Mouse (Mus musculus) limb, embryonic 11.5 days (tissue): ENCODE results near the gene Arnt. TPM values are rescaled to one million over a fixed set of nuclear protein-coding genes. Genes with fewer than 3 reads are reported as not detected.
"Not testable (repeated sequence)": the region's sequence is repeated elsewhere in the genome, so short reads cannot be mapped to it uniquely, and the experiment has no call there.

ENCODE experiments used
- ATAC-seq: fragments of 200-750 bp; cut with Nextera tagmentation; 2 replicates; pipeline ENCODE4 v1.8.0; 2017; ENCODE audit warnings: low read depth; ENCODE audit not compliant: insufficient number of reproducible peaks, low FRiP score, low TSS enrichment
- DNase-seq: peaks from one replicate; pipeline ENCODE4 v3.0.0-alpha.2; 2015; ENCODE audit warnings: low spot score
- H3K27ac ChIP-seq: fragments of 300-500 bp; sonication (generic); replicated peaks from 2 replicates; pipeline ENCODE4 v1.5.1; 2014; ENCODE audit warnings: low read depth, mild to moderate bottlenecking, low read length
- H3K27me3 ChIP-seq: fragments of 300-500 bp; sonication (generic); 2 replicates; pipeline ENCODE4 v1.6.1; 2014; ENCODE audit warnings: mild to moderate bottlenecking, low read length, mixed read lengths; ENCODE audit not compliant: control insufficient read depth, insufficient read depth
- H3K36me3 ChIP-seq: fragments of 300-500 bp; sonication (generic); 2 replicates; pipeline ENCODE4 v1.6.1; 2014; ENCODE audit warnings: mild to moderate bottlenecking, low read length, moderate library complexity, mixed read lengths; ENCODE audit not compliant: control insufficient read depth, insufficient read depth
- H3K4me1 ChIP-seq: fragments of 300-500 bp; sonication (generic); 2 replicates; pipeline ENCODE4 v1.6.1; 2014; ENCODE audit warnings: low read length, mixed read lengths; ENCODE audit not compliant: control insufficient read depth, insufficient read depth
- H3K4me2 ChIP-seq: fragments of 300-500 bp; sonication (generic); 2 replicates; pipeline ENCODE4 v1.6.1; 2014; ENCODE audit warnings: low read depth, mild to moderate bottlenecking, moderate library complexity; ENCODE audit not compliant: severe bottlenecking
- H3K4me3 ChIP-seq: fragments of 300-500 bp; sonication (generic); 2 replicates; pipeline ENCODE4 v1.5.1; 2014; ENCODE audit warnings: low read depth, low read length
- H3K9ac ChIP-seq: fragments of 300-500 bp; sonication (generic); 2 replicates; pipeline ENCODE4 v1.6.1; 2014; ENCODE audit warnings: mild to moderate bottlenecking, low read length
- H3K9me3 ChIP-seq: fragments of 300-500 bp; sonication (generic); 2 replicates; pipeline ENCODE4 v1.6.1; 2016; ENCODE audit warnings: low read length; ENCODE audit not compliant: control insufficient read depth
- WGBS: fragments of 180-500 bp; shearing (Covaris S2); extraction: QIAGEN DNeasy Blood & Tissue Kit; methylation state at CpG from one replicate; pipeline ENCODE4 v1.1.7; 2014; 5-methylcytosine and 5-hydroxymethylcytosine counted together
- polyA plus RNA-seq: library from polyadenylated mRNA; unstranded; fragments of >200 nt; fragmentation: Nextera tagmentation; extraction: Ambion mirVana; gene quantifications from 2 replicates; pipeline ENCODE4 v1.2.1, GENCODE M21; 2014

Arnt gene
- polyA plus RNA-seq, 1 experiment from 2014 or later = 32.0 TPM

DNA sequence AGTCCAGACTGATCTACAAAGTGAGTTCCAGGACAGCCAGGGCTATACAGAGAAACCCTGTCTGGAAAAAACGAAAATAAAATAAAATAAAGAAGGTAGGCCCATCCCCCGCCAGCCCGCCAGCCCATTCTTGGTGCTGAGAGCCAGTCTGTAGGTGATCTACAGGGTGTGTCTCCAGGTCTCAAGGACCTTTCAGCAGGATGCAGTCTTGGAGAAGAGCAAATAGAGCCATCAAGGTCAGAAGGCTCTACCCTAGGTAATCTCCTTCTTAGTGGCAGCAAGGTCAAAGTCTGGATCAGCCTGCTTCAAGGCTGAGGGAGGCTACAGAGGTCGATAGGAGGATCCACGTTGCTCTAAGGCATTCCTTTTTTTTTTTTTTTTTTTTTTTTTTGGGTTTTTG, 7.7 kb upstream of the Arnt start:
- not testable (repeated sequence) for ATAC-seq, DNase-seq
- WGBS = 93% methylated on average over 5 of the region's 5 CpGs

DNA sequence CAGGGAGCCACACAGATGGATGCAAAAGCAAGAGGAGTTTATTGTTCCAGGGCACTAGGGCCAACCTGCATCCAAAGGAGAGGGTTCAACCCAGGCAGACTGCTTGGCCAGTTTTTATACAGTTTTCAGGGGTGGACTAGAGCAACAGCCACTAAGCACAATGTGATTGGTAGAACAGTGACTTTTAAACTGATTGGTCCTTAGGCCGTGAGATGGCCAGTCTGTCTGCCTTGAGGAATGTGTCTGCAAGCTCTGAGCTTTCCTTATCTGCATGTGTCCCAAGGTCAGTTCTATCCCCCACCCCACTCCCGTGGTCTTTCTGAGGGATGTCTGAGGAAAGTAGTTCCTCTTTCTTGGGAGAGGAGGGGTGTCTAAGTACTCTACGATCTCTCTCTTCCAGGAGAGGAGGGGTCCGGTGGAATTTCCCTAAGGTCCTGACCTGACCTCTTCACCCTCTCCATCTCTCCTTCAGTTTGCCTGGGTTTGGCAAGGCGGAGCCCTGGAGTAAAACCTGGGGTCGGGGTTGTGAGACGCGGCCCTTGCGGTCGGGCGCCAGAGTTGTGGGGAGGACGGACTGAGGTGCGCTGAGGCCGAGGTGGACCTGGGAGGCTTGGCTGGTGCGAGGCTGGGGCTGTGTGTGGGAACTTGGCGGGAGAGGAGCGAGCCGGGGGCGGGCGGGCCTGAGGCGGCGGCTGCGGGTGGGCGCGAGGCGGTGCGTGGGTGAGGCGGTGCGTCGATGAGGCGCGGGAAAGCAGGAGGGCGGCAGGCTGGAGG, 6.9 kb upstream of the Arnt start:
- H3K4me1 ChIP-seq, H3K9me3 ChIP-seq, H3K9ac ChIP-seq, H3K36me3 ChIP-seq, H3K27me3 ChIP-seq, H3K27ac ChIP-seq: not testable (repeated sequence)
- ATAC-seq (0 out of 2 replicates have a peak, but pooled peaks have one; percentile 51), DNase-seq (peak; percentile 23)
- peak overlapping the region; percentile 45 for H3K4me2 ChIP-seq
- WGBS = 55% methylated on average over 6 of the region's 33 CpGs
- peak overlapping the region; percentile 24 for H3K4me3 ChIP-seq

More for the DNA sequence above, 7.7 kb upstream of the Arnt start:
- H3K9me3 ChIP-seq, H3K4me2 ChIP-seq, H3K36me3 ChIP-seq, H3K9ac ChIP-seq, H3K4me1 ChIP-seq, H3K27me3 ChIP-seq, H3K4me3 ChIP-seq, H3K27ac ChIP-seq: not testable (repeated sequence)

DNA sequence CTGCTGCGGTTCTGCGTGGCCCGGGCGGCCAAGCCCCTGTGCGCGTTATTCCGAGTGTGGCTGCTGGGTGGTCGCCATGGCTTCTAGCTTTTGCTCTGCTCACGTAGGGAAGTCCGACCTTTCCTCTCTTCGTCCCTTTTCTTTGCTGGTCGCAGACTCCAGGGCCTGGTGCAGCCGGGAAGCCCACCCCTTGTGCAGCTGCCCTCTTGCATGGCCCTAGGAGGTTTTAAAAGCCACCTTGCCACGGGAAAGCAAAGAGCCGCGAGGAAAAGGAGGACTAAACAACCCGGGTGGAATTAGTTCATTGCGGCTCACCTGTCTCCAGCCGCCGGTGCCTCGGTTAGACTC, 6.3 kb upstream of the Arnt start:
- 22% methylated on average over 10 of the region's 21 CpGs for WGBS
- H3K27me3 ChIP-seq, H3K27ac ChIP-seq, H3K4me1 ChIP-seq, ATAC-seq, H3K9ac ChIP-seq, H3K36me3 ChIP-seq, H3K9me3 ChIP-seq: not testable (repeated sequence)
- DNase-seq = peak; percentile 42
- Histone ChIP-seq H3K4me3 (peak overlapping the region; percentile 24), H3K4me2 (peak overlapping the region; percentile 45)

DNA sequence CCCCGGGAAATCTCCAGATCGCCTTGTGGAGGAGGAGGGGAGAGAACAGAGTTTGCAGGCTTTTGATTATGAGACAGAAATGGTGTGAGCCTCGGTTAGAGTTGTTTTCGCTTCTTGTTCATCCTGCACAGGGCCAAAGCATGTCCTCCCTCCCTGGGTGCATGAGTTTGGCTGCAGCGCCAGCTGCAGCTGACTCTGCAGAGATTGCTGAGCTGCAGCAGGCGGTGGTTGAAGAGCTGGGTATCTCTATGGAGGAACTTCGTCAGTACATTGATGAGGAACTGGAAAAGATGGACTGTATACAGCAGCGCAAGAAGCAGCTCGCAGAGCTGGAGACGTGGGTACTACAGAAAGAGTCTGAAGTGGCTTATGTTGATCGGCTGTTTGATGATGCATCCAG, 5.8 kb upstream of the Arnt start:
- not testable (repeated sequence) for H3K36me3 ChIP-seq, ATAC-seq, H3K9ac ChIP-seq, H3K4me1 ChIP-seq, H3K4me3 ChIP-seq, H3K27me3 ChIP-seq, DNase-seq, H3K27ac ChIP-seq, H3K4me2 ChIP-seq, H3K9me3 ChIP-seq
- 57% methylated on average over 4 of the region's 11 CpGs for WGBS

DNA sequence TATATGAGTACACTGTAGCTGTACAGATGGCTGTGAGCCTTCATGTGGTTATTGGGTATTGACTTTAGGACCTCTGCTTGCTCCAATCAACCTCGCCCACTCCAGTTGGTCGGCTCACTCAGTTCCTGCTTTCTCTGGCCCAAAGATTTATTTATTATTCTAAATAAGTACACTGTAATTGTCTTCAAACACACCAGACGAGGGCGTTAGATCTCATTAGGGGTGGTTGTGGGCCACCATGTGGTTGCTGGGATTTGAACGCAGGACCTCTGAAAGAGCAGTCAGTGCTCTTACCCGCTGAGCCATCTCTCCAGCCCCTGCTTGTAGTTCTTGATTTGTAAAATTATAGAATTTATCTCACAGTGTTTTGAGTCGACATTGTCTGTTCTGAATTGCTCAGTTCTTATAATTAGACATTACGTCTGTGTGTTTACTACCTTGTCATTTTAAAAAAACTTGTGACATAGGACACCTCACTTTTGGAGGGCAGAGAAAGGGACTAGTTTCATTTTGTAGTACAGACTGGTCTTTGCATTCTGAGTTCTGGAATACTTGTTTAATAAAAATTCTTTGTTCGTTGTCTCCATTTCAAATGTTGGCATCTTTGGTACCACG, 780 bp upstream of the Arnt start:
- Histone ChIP-seq H3K9me3 (no peaks in the 10 kb centered on the region), H3K27me3 (no peaks in the 10 kb centered on the region), H3K4me1 (0 out of 2 replicates have a peak, but pooled peaks cover 3% of the 10 kb centered on the region), H3K36me3 (no peaks in the 10 kb centered on the region), H3K4me3 (peak overlapping the region; percentile 88), H3K4me2 (peak overlapping the region; percentile 69), H3K9ac (no peak overlapping the region), H3K27ac (no peak overlapping the region)
- DNase-seq (no peak), ATAC-seq (no peak)
- 77% methylated on average over 10 of the region's 10 CpGs for WGBS

DNA sequence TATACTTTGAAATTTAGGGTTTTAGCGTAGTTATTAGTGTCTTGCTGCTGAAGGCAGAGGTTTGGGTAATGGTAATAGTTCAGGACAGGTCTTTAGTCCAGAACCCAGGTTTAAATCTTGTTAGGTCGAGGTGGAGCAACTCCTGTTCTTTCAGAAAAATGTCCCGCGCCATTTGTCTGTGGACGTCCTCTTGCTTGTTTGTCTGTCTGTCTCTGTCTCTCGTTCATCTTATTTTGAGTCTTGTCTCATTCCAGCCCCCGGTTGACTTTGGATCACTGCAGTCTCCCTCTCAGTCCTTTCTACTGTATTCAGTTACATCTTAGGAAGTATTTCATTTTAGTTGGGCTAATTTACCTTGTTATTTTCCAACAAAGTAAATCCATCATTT, 789 bp downstream of the Arnt start:
- ATAC-seq (no peak), DNase-seq (peak; percentile 22)
- H3K27me3 ChIP-seq = no peaks in the 10 kb centered on the region
- 0 out of 2 replicates have a peak, but pooled peaks cover 3% of the 10 kb centered on the region for H3K4me1 ChIP-seq
- peak overlapping the region; percentile 69 for H3K4me2 ChIP-seq
- H3K36me3 ChIP-seq = 0 out of 2 replicates have a peak, but pooled peaks cover 4% of the 10 kb centered on the region
- no peaks in the 10 kb centered on the region for H3K9me3 ChIP-seq
- WGBS = 5% methylated on average over 7 of the region's 7 CpGs
- no peak overlapping the region for H3K27ac ChIP-seq
- peak overlapping the region; percentile 88 for H3K4me3 ChIP-seq
- H3K9ac ChIP-seq = peak overlapping the region; percentile 81

DNA sequence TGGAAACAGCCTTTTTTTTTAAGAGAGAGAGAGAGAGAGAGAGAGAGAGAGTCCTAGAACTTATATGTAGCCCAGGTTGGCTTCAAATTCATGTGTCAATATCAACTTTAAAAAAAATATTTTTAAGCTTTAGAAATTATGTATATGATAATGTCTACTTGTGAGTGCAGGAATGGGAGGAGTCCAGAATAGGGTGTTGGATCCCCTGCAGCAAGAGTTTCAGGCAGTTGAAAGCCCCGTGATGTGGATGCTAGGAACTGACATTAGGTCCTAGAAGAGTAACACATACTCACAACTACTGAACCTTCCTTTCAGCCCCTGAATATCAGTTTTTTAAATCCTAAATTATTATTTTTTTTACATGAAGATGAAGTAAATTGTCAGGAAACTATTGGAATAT, 1.4 kb downstream of the Arnt start:
- H3K27me3 ChIP-seq = no peaks in the 10 kb centered on the region
- no peak overlapping the region for H3K4me3 ChIP-seq
- H3K4me2 ChIP-seq = no peak overlapping the region
- H3K9me3 ChIP-seq = no peaks in the 10 kb centered on the region
- ATAC-seq = no peak
- 71% methylated on average over 1 of the region's 1 CpGs for WGBS
- no peak for DNase-seq
- 0 out of 2 replicates have a peak, but pooled peaks cover 3% of the 10 kb centered on the region for H3K4me1 ChIP-seq
- no peak overlapping the region for H3K9ac ChIP-seq
- H3K27ac ChIP-seq = no peak overlapping the region
- 0 out of 2 replicates have a peak, but pooled peaks cover 4% of the 10 kb centered on the region for H3K36me3 ChIP-seq

DNA sequence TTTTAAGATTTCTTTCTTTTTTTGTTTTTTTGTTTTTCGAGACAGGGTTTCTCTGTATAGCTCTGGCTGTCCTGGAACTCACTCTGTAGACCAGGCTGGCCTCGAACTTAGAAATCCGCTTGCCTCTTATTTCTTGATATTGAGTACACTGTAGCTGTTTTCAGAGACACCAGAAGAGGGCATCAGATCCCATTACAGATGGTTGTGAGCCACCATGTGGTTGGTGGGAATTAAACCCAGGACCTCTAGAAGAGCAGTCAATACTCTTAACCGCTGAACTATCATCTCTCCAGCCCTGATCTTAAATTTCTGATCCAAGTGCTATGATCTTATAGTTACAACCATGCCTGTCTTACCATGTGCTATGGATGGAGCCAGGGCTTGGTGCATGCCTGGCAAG, 4.4 kb downstream of the Arnt start:
- not testable (repeated sequence) for H3K4me2 ChIP-seq, H3K27me3 ChIP-seq, H3K36me3 ChIP-seq, ATAC-seq, H3K27ac ChIP-seq, H3K4me1 ChIP-seq, H3K9ac ChIP-seq, H3K4me3 ChIP-seq, DNase-seq, H3K9me3 ChIP-seq
- WGBS = 95% methylated on average over 4 of the region's 4 CpGs
